Mouse (Mus musculus): ENCODE data around the gene Hpd. TPM values are rescaled to one million over a fixed set of nuclear protein-coding genes. Genes with fewer than 3 reads are reported as not detected.

The Hpd gene
- total RNA-seq, 1 experiment from 2014 or later = not detected

GRCm38 (mm10) chr5:123140694-123141554 is 41.6 kb downstream of the Hpd start:
- peak; percentile 54 to 55 for ATAC-seq (replicated peaks in 1 of 2; ENCODE audit: insufficient read depth in 1 of 2, low FRiP score in 2 of 2, low TSS enrichment in 1 of 2, low read depth in 1 of 2, poor library complexity in 2 of 2, severe bottlenecking in 2 of 2)

- ATAC-seq (replicated peaks in 1 of 2; ENCODE audit: insufficient read depth in 1 of 2, low FRiP score in 2 of 2, low TSS enrichment in 1 of 2, low read depth in 1 of 2, poor library complexity in 2 of 2, severe bottlenecking in 2 of 2) = no peak
These were observed 42.6 kb downstream of the Hpd start for GRCm38 (mm10) chr5:123139722-123140627.

- ATAC-seq (replicated peaks in 1 of 2; ENCODE audit: insufficient read depth in 1 of 2, low FRiP score in 2 of 2, low TSS enrichment in 1 of 2, low read depth in 1 of 2, poor library complexity in 2 of 2, severe bottlenecking in 2 of 2) = peak; percentile 12 to 34; a peak in 2 of 4 replicates
These were observed 43.4 kb downstream of the Hpd start for GRCm38 (mm10) chr5:123138953-123139721.

- ATAC-seq (replicated peaks in 1 of 2; ENCODE audit: insufficient read depth in 1 of 2, low FRiP score in 2 of 2, low TSS enrichment in 1 of 2, low read depth in 1 of 2, poor library complexity in 2 of 2, severe bottlenecking in 2 of 2) = no peak
These were observed 44.2 kb downstream of the Hpd start for GRCm38 (mm10) chr5:123138230-123138911.

- no peak for ATAC-seq (replicated peaks in 1 of 2; ENCODE audit: insufficient read depth in 1 of 2, low FRiP score in 2 of 2, low TSS enrichment in 1 of 2, low read depth in 1 of 2, poor library complexity in 2 of 2, severe bottlenecking in 2 of 2)
These were observed 44.7 kb downstream of the Hpd start for GRCm38 (mm10) chr5:123137910-123138229.

- no peak for ATAC-seq (replicated peaks in 1 of 2; ENCODE audit: insufficient read depth in 1 of 2, low FRiP score in 2 of 2, low TSS enrichment in 1 of 2, low read depth in 1 of 2, poor library complexity in 2 of 2, severe bottlenecking in 2 of 2)
These were observed 45.2 kb downstream of the Hpd start for GRCm38 (mm10) chr5:123137044-123137909.

- ATAC-seq (replicated peaks in 1 of 2; ENCODE audit: insufficient read depth in 1 of 2, low FRiP score in 2 of 2, low TSS enrichment in 1 of 2, low read depth in 1 of 2, poor library complexity in 2 of 2, severe bottlenecking in 2 of 2) = 0 out of 4 replicates have a peak, but pooled peaks of 1 of the 2 experiments have one; percentile 23
These were observed 46.0 kb downstream of the Hpd start for GRCm38 (mm10) chr5:123136361-123137043.

GRCm38 (mm10) chr5:123135471-123136360 is 46.8 kb downstream of the Hpd start:
- no peak for ATAC-seq (replicated peaks in 1 of 2; ENCODE audit: insufficient read depth in 1 of 2, low FRiP score in 2 of 2, low TSS enrichment in 1 of 2, low read depth in 1 of 2, poor library complexity in 2 of 2, severe bottlenecking in 2 of 2)

- no peak for ATAC-seq (replicated peaks in 1 of 2; ENCODE audit: insufficient read depth in 1 of 2, low FRiP score in 2 of 2, low TSS enrichment in 1 of 2, low read depth in 1 of 2, poor library complexity in 2 of 2, severe bottlenecking in 2 of 2)
These were observed 47.6 kb downstream of the Hpd start for GRCm38 (mm10) chr5:123134875-123135382.

- ATAC-seq (replicated peaks in 1 of 2; ENCODE audit: insufficient read depth in 1 of 2, low FRiP score in 2 of 2, low TSS enrichment in 1 of 2, low read depth in 1 of 2, poor library complexity in 2 of 2, severe bottlenecking in 2 of 2) = no peak
These were observed 48.2 kb downstream of the Hpd start for GRCm38 (mm10) chr5:123134186-123134874.

GRCm38 (mm10) chr5:123133784-123134143 is 48.8 kb downstream of the Hpd start:
- no peak for ATAC-seq (replicated peaks in 1 of 2; ENCODE audit: insufficient read depth in 1 of 2, low FRiP score in 2 of 2, low TSS enrichment in 1 of 2, low read depth in 1 of 2, poor library complexity in 2 of 2, severe bottlenecking in 2 of 2)

- peak in 1 of 2 experiments; percentile 22; a peak in 1 of 4 replicates for ATAC-seq (replicated peaks in 1 of 2; ENCODE audit: insufficient read depth in 1 of 2, low FRiP score in 2 of 2, low TSS enrichment in 1 of 2, low read depth in 1 of 2, poor library complexity in 2 of 2, severe bottlenecking in 2 of 2)
These were observed 49.3 kb downstream of the Hpd start for GRCm38 (mm10) chr5:123133083-123133783.

GRCm38 (mm10) chr5:123132308-123133071 is 50.0 kb downstream of the Hpd start, which contains the start of gene Rhof:
Rhof (minus strand) TSS chr5:123132692.
- ATAC-seq (replicated peaks in 1 of 2; ENCODE audit: insufficient read depth in 1 of 2, low FRiP score in 2 of 2, low TSS enrichment in 1 of 2, low read depth in 1 of 2, poor library complexity in 2 of 2, severe bottlenecking in 2 of 2) = peak; percentile 44 to 48
